ENCODE assay signal across 7 mouse cellular contexts in genomic region chr5:111509575-111510057, GRCm38 (mm10).
DNase-seq lines count a peak whose midpoint lies in the region; ATAC-seq lines count a peak whose summit lies in the region.

No protein-coding gene starts in this region.

- H3K4me3 ChIP-seq in embryonic facial prominence, embryonic 10.5 days = peak overlapping the region; percentile 49
- H3K4me3 ChIP-seq in hindbrain, embryonic 16.5 days (ENCODE audit: low read length) = no peak overlapping the region
- H3K4me3 ChIP-seq in liver, embryonic 12.5 days = peak overlapping the region; percentile 36
- H3K4me3 ChIP-seq in stomach, embryonic 14.5 days (ENCODE audit: low read depth, low read length) = peak overlapping the region; percentile 7; the same call in 1 of the 2 replicates

- H3K27ac ChIP-seq in embryonic facial prominence, embryonic 10.5 days (replicated peaks) = peak overlapping the region; percentile 87
- no peak overlapping the region for H3K27ac ChIP-seq in hindbrain, embryonic 16.5 days (ENCODE audit: low read depth, low read length)
- no peak overlapping the region; the same call in 1 of the 2 replicates for H3K27ac ChIP-seq in liver, embryonic 12.5 days
- peak overlapping the region; percentile 10; the same call in 1 of the 2 replicates for H3K27ac ChIP-seq in stomach, embryonic 14.5 days (ENCODE audit: low read length)

- no peak overlapping the region for H3K9ac ChIP-seq in hindbrain, embryonic 16.5 days (ENCODE audit: low read depth, low read length)
- peak overlapping the region; percentile 45; the same call in 1 of the 2 replicates for H3K9ac ChIP-seq in liver, embryonic 12.5 days
- no peak overlapping the region for H3K9ac ChIP-seq in stomach, embryonic 14.5 days (replicated peaks; ENCODE audit: low read depth, low read length)

- H3K4me2 ChIP-seq in hindbrain, embryonic 16.5 days (ENCODE audit: low read length) = peak overlapping the region; percentile 31; the same call in 1 of the 2 replicates
- peak overlapping the region; percentile 69 for H3K4me2 ChIP-seq in liver, embryonic 12.5 days
- H3K4me2 ChIP-seq in stomach, embryonic 14.5 days (replicated peaks; ENCODE audit: low read depth, low read length) = peak overlapping the region; percentile 36

- H3K27me3 ChIP-seq in embryonic facial prominence, embryonic 10.5 days (replicated peaks; ENCODE audit: low read depth, poor library complexity, severe bottlenecking) = peaks cover 34% of the 10 kb centered on the region
- H3K27me3 ChIP-seq in hindbrain, embryonic 16.5 days (replicated peaks; ENCODE audit: control insufficient read depth, insufficient read depth, low read length) = no peaks in the 10 kb centered on the region
- H3K27me3 ChIP-seq in liver, embryonic 12.5 days (replicated peaks) = peaks cover 21% of the 10 kb centered on the region
- H3K27me3 ChIP-seq in stomach, embryonic 14.5 days (ENCODE audit: control insufficient read depth, insufficient read depth, low read length) = no peaks in the 10 kb centered on the region

- no peaks in the 10 kb centered on the region for H3K9me3 ChIP-seq in embryonic facial prominence, embryonic 10.5 days
- no peaks in the 10 kb centered on the region for H3K9me3 ChIP-seq in hindbrain, embryonic 16.5 days (ENCODE audit: control insufficient read depth, low read length)
- H3K9me3 ChIP-seq in liver, embryonic 12.5 days (replicated peaks) = no peaks in the 10 kb centered on the region
- no peaks in the 10 kb centered on the region for H3K9me3 ChIP-seq in stomach, embryonic 14.5 days (ENCODE audit: control insufficient read depth, low read depth, low read length)

- ATAC-seq in hindbrain, embryonic 16.5 days = no peak
- peak; percentile 18 for ATAC-seq in liver, embryonic 12.5 days
- no peak; the same call in 1 of the 2 replicates for ATAC-seq in stomach, embryonic 14.5 days (ENCODE audit: insufficient number of reproducible peaks, insufficient read depth, low FRiP score, low read depth)

- H3K36me3 ChIP-seq in embryonic facial prominence, embryonic 10.5 days (replicated peaks) = no peaks in the 10 kb centered on the region
- H3K36me3 ChIP-seq in hindbrain, embryonic 16.5 days (ENCODE audit: control insufficient read depth, insufficient read depth, low read length) = no peaks in the 10 kb centered on the region
- H3K36me3 ChIP-seq in liver, embryonic 12.5 days = no peaks in the 10 kb centered on the region
- no peaks in the 10 kb centered on the region for H3K36me3 ChIP-seq in stomach, embryonic 14.5 days (ENCODE audit: control insufficient read depth, insufficient read depth, low read length)

- 8% methylated on average over 9 of the region's 9 CpGs for WGBS in embryonic facial prominence, embryonic 10.5 days
- WGBS in hindbrain, embryonic 16.5 days = 15% methylated on average over 9 of the region's 9 CpGs
- WGBS in liver, embryonic 12.5 days (ENCODE audit: insufficient replicate concordance) = 3% methylated on average over 9 of the region's 9 CpGs
- 15% methylated on average over 9 of the region's 9 CpGs for WGBS in stomach, embryonic 14.5 days

- DNase-seq in R1 (ENCODE audit: low read depth, low spot score) = peak; percentile 49
- DNase-seq in embryonic facial prominence, embryonic 10.5 days (ENCODE audit: low spot score) = no peak
- DNase-seq in cerebellum, postnatal 14 days = no peak
- DNase-seq in layer of hippocampus, postnatal 14 days (ENCODE audit: low spot score in 2 of 2) = no peak

- H3K4me1 ChIP-seq in embryonic facial prominence, embryonic 10.5 days = peaks cover 69% of the 10 kb centered on the region
- peaks cover 23% of the 10 kb centered on the region for H3K4me1 ChIP-seq in hindbrain, embryonic 16.5 days (ENCODE audit: control insufficient read depth, insufficient read depth, low read depth, low read length)
- H3K4me1 ChIP-seq in liver, embryonic 12.5 days = peaks cover 60% of the 10 kb centered on the region
- peaks cover 25% of the 10 kb centered on the region for H3K4me1 ChIP-seq in stomach, embryonic 14.5 days (ENCODE audit: control insufficient read depth, insufficient read depth, low read length)

Comparison
In these comparisons a context has a peak if more than half of its experiments do, and no peak if none do; other contexts are left out.
1. H3K27ac ChIP-seq: peak in embryonic facial prominence, embryonic 10.5 days (single experiment) and stomach, embryonic 14.5 days (single experiment); none in hindbrain, embryonic 16.5 days (single experiment) and liver, embryonic 12.5 days (single experiment).
2. Peak in every context shown above with its lines, with median percentiles within 50 percentile points of each other: H3K4me2 ChIP-seq.